Mouse (Mus musculus): ENCODE measurements at regions not wholly inside any gene's neighbourhood (a gene's known extent, or its start where the extent isn't known, plus 50 kb on each side); places are given as distances from the start of the nearest gene placed in this dataset.

DNA sequence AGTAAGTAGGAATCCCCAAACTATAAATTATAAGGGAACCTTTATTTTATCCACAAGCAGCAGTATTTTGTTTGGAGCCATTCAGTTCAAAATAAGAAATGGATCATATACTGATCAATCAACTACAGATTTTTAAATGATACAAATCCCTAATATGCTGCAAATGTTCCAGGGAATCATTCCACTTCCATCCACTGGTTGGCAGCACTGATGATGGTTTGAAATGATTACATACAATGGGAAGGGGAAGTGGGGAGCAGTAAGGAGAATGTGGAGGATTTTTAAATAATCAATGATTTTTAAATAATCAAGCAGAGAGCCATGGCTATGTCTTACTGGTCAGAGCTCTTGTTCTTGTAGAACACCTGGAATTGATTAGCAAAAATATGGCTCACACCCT, 1159.8 kb upstream of the Luzp2 start:
- Histone ChIP-seq H3K4me3 (no peak overlapping the region), H3K27ac (no peak overlapping the region)
- no peak for DNase-seq (ENCODE audit: extremely low spot score in 1 of 2, low spot score in 2 of 2)
- intact Hi-C loops (cut with DNase I), result no loop called here
- TF ChIP-seq CTCF (IDR thresholded peaks at IDR 0.05), result peak; percentile 23

Measured in left cerebral cortex, adult 2 months (tissue).